Mouse (Mus musculus): ENCODE measurements at regions not wholly inside any gene's neighbourhood (a gene's known extent, or its start where the extent isn't known, plus 50 kb on each side); places are given as distances from the start of the nearest gene placed in this dataset.
"Not testable (repeated sequence)": the region's sequence is repeated elsewhere in the genome, so short reads cannot be mapped to it uniquely, and the experiment has no call there.

- peak in 1 of 2 experiments; percentile 37 for DNase-seq (ENCODE audit: low spot score in 2 of 2)
Measured at GRCm38 (mm10) chr10:62055408-62055807, 76.5 kb upstream of the Col13a1 start.

GRCm38 (mm10) chr10:62049782-62050192, 70.9 kb upstream of the Col13a1 start:
- DNase-seq (ENCODE audit: low spot score in 2 of 2), result no peak

- no peak for DNase-seq (ENCODE audit: low spot score in 2 of 2)
Measured at GRCm38 (mm10) chr10:62044408-62044807, 65.5 kb upstream of the Col13a1 start.

GRCm38 (mm10) chr10:62039915-62040314, 61.0 kb upstream of the Col13a1 start:
- no peak for DNase-seq (ENCODE audit: low spot score in 2 of 2)

- DNase-seq (ENCODE audit: low spot score in 2 of 2), result no peak
Measured at GRCm38 (mm10) chr10:62038656-62039055, 59.7 kb upstream of the Col13a1 start.

GRCm38 (mm10) chr10:62037402-62038199, 58.7 kb upstream of the Col13a1 start:
- no peak for DNase-seq (ENCODE audit: low spot score in 2 of 2)

- no peak for DNase-seq (ENCODE audit: low spot score in 2 of 2)
Measured at GRCm38 (mm10) chr10:62036815-62037214, 57.9 kb upstream of the Col13a1 start.

- DNase-seq (ENCODE audit: low spot score in 2 of 2), result no peak
Measured at GRCm38 (mm10) chr10:62034291-62034690, 55.4 kb upstream of the Col13a1 start.

- no peak for DNase-seq (ENCODE audit: low spot score in 2 of 2)
Measured at GRCm38 (mm10) chr10:62033748-62034147, 54.8 kb upstream of the Col13a1 start.

GRCm38 (mm10) chr10:62031986-62032385, 53.1 kb upstream of the Col13a1 start:
- not testable (repeated sequence) for DNase-seq (ENCODE audit: low spot score in 2 of 2)

GRCm38 (mm10) chr10:62029271-62029670, 50.4 kb upstream of the Col13a1 start:
- no peak for DNase-seq (ENCODE audit: low spot score in 2 of 2)

Data from frontal cortex, postnatal 10 days (tissue).